Mouse (Mus musculus): ENCODE results near the gene Olfr945.

Gene Olfr945

DNA sequence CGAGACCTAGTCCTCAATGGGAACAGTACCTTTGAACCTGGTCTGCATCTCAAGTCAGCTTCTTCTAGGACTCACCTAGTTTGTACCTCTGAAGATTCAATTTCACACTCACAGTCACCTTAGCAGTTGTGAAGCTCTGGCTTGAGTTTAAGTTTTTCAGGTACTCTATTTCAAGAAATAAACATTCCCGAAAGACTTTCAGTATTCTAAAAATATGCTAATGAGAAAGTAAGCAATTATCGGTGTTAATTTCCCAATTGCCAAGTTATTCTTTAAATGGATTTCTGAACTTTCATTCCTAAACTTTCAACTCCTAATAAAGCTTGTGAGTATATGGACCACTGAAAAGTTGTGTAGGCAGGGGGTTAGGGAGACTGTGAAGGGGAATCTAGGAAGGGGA, at the start of gene Olfr945:
TSS of gene Olfr945 (minus strand) at position 101 of the 400 bp plus-strand sequence.
- DNase-seq (ENCODE audit: low read depth, low spot score), result no peak

DNA sequence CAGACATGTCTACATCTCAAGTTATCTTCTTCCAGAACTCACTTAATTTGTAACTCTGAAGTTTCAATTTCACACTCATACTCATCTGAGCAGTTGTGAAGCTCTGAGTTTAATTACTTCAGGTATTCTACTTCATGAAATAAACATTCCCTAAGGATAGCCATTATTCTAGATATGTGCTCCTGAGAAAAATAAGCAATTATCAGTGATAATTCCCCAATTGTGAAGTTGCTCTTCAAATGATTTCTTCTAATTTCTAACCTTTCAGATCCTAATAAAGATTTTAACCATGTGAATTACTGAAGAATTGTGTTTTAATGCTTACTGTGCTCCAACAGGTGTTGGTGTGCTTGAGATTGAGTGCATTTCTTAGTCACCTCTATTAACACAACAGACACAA, 49.3 kb upstream of the Olfr945 start, which contains the start of gene Olfr948:
TSS of gene Olfr948 (minus strand) at position 101 of the 400 bp plus-strand sequence.
- DNase-seq (ENCODE audit: low read depth, low spot score), result no peak

DNA sequence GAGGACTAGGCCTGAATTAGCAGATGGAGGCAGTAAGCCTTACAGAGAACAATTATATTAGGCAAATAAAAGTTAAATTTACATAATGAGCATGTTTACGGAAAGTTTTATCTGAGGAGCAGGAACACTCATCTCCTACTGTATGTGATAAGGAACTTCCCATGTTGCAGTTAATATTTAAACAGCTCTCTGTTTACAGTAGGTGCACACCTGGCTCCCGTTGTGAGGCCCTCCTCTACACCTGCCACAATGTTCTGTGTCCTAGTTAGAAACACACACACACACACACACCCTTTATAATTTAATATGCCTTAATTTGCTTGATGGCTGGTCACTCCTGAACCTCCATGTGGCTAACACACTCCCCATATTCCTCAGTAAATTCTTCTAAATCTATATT, 10.5 kb upstream of the Olfr945 start:
- no peak for DNase-seq (ENCODE audit: low read depth, low spot score)

DNA sequence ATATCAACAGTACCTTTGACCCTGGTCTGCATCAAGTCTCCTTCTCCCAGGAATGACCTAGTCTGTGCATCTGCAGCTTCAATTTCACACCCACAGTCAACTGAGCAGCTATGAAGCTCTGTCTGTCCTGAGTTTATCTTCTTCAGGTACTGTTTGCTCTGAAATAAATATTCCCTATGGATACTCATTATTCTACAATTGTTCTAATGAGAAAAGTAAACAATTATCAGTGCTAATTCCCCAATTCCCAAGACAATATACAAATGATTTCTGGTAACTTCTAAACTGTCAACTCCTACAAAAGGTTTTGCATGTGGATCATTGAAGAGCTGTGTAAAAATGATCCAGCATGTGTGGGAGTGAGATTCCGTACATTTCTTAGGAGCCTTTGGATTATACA, 26.7 kb downstream of the Olfr945 start, which contains the start of gene Olfr1537:
TSS of gene Olfr1537 (minus strand) at position 101 of the 400 bp plus-strand sequence.
- DNase-seq (ENCODE audit: low read depth, low spot score), result no peak

Measured in 3T3-L1 (cell line).